Mouse (Mus musculus) CH12.LX (cell line): ENCODE data around the gene Arpc3. TPM values are rescaled to one million over a fixed set of nuclear protein-coding genes. Genes with fewer than 3 reads are reported as not detected.
A peak's percentile ranks its signal among the peaks of the same experiment; 100 is the strongest.

Experiments
- DNase-seq: peaks from one replicate; pipeline ENCODE4 v3.0.0-alpha.2; 2013; ENCODE audit errors: extremely low read depth
- H3K27ac ChIP-seq: 2 replicates; pipeline ENCODE4 v1.5.1; 2012; ENCODE audit warnings: low read depth, mild to moderate bottlenecking, control low read depth, moderate library complexity; ENCODE audit not compliant: insufficient read depth
- H3K27me3 ChIP-seq: replicated peaks from 2 replicates; pipeline ENCODE3; 2012; ENCODE audit warnings: inconsistent platforms
- H3K36me3 ChIP-seq, 2 experiments: replicated peaks in 1 of 2; 2 replicates each; pipeline versions ENCODE3 to v1.6.1; 2012; ENCODE audit warnings: inconsistent platforms in 1 of 2, low read length in 1 of 2, mild to moderate bottlenecking in 1 of 2, mixed read lengths in 1 of 2, moderate library complexity in 1 of 2; ENCODE audit not compliant: control insufficient read depth in 1 of 2, insufficient read depth in 1 of 2
- H3K4me1 ChIP-seq, 2 experiments: 2 replicates each; pipeline ENCODE4 v1.6.1; 2012; ENCODE audit warnings: inconsistent platforms in 1 of 2, moderate library complexity in 1 of 2; ENCODE audit not compliant: insufficient read depth in 2 of 2, control insufficient read depth in 1 of 2
- H3K4me2 ChIP-seq: 2 replicates; pipeline ENCODE4 v1.6.1; 2012; ENCODE audit warnings: low read depth, mild to moderate bottlenecking, control low read depth; ENCODE audit not compliant: poor library complexity, insufficient read depth, severe bottlenecking
- H3K4me3 ChIP-seq, 3 experiments: fragments of 150-350 bp in 1 of 3; sonication (generic) in 1 of 3; replicated peaks in 1 of 3; 2 replicates each; pipeline versions ENCODE3 to v1.5.1; 2011 to 2012; ENCODE audit warnings: low read depth in 2 of 3, low read length in 2 of 3, mild to moderate bottlenecking in 2 of 3, moderate library complexity in 2 of 3, control low read depth in 1 of 3, improper control_type of control experiment in 1 of 3, inconsistent platforms in 1 of 3, mixed read lengths in 1 of 3; ENCODE audit not compliant: poor library complexity in 1 of 3
- H3K79me2 ChIP-seq: replicated peaks from 2 replicates; pipeline ENCODE4 v1.6.1; 2012; ENCODE audit warnings: mild to moderate bottlenecking, moderate library complexity; ENCODE audit not compliant: control insufficient read depth, poor library complexity, insufficient read depth, severe bottlenecking; ENCODE audit errors: extremely low read depth
- H3K9ac ChIP-seq: 2 replicates; pipeline ENCODE4 v1.6.1; 2012; ENCODE audit warnings: low read depth, mild to moderate bottlenecking, control low read depth, moderate library complexity; ENCODE audit not compliant: insufficient read depth
- H3K9me3 ChIP-seq: replicated peaks from 2 replicates; pipeline ENCODE3; 2012; ENCODE audit warnings: low read length, inconsistent platforms, mixed read lengths
- CHD1 ChIP-seq: IDR thresholded peaks from 2 replicates; pipeline ENCODE4 v1.6.1; 2012; ENCODE audit warnings: low read depth, low read length, improper control_type of control experiment, inconsistent platforms
- CHD2 ChIP-seq: IDR thresholded peaks from 2 replicates; pipeline ENCODE4 v1.6.1; 2011; ENCODE audit warnings: low read length, improper control_type of control experiment
- CTCF ChIP-seq, 2 experiments: IDR thresholded peaks in 1 of 2; conservative IDR thresholded peaks in 1 of 2; 2 replicates each; pipeline ENCODE4 v1.5.1; 2011 to 2012; ENCODE audit warnings: low read depth in 2 of 2, low read length in 2 of 2, improper control_type of control experiment in 1 of 2, inconsistent platforms in 1 of 2, mild to moderate bottlenecking in 1 of 2, moderate library complexity in 1 of 2
- EP300 ChIP-seq: IDR thresholded peaks from 2 replicates; pipeline ENCODE4 v1.6.1; 2011; ENCODE audit warnings: low read length, improper control_type of control experiment
- ETS1 ChIP-seq: conservative IDR thresholded peaks from 2 replicates; pipeline ENCODE4 v1.6.1; 2012; ENCODE audit warnings: low read depth, mild to moderate bottlenecking, inconsistent platforms, low read length, improper control_type of control experiment, moderate library complexity
- GABPA ChIP-seq: IDR thresholded peaks from 2 replicates; pipeline ENCODE4 v1.6.1; 2012; ENCODE audit warnings: low read depth, low read length, improper control_type of control experiment, inconsistent platforms; ENCODE audit not compliant: insufficient replicate concordance
- HCFC1 ChIP-seq: IDR thresholded peaks from 2 replicates; pipeline ENCODE4 v1.6.1; 2012; ENCODE audit warnings: low read depth, mild to moderate bottlenecking, inconsistent platforms, low read length, improper control_type of control experiment
- JUND ChIP-seq: conservative IDR thresholded peaks from 2 replicates; pipeline ENCODE4 v1.6.1; 2011; ENCODE audit warnings: low read depth, low read length, improper control_type of control experiment
- KAT2A ChIP-seq: IDR thresholded peaks from 2 replicates; pipeline ENCODE4 v1.6.1; 2012; ENCODE audit warnings: low read length, improper control_type of control experiment, inconsistent platforms; ENCODE audit not compliant: insufficient replicate concordance
- MAX ChIP-seq: IDR thresholded peaks from 2 replicates; pipeline ENCODE4 v1.6.1; 2011; ENCODE audit warnings: low read length, improper control_type of control experiment
- MAZ ChIP-seq: IDR thresholded peaks from 2 replicates; pipeline ENCODE4 v1.6.1; 2012; ENCODE audit warnings: low read depth, mild to moderate bottlenecking, inconsistent platforms, low read length, improper control_type of control experiment, moderate library complexity
- MEF2A ChIP-seq: IDR thresholded peaks from 2 replicates; pipeline ENCODE4 v1.6.1; 2014; ENCODE audit warnings: low read depth, mild to moderate bottlenecking, inconsistent platforms, low read length, improper control_type of control experiment, borderline replicate concordance
- MXI1 ChIP-seq: IDR thresholded peaks from 2 replicates; pipeline ENCODE4 v1.6.1; 2011; ENCODE audit warnings: mild to moderate bottlenecking, low read depth, low read length, improper control_type of control experiment
- MYC ChIP-seq: IDR thresholded peaks from 2 replicates; pipeline ENCODE4 v1.6.1; 2011; ENCODE audit warnings: low read depth, mild to moderate bottlenecking, improper control_type of control experiment, low read length
- NELFE ChIP-seq: IDR thresholded peaks from 2 replicates; pipeline ENCODE4 v1.6.1; 2011; ENCODE audit warnings: low read depth, low read length, improper control_type of control experiment
- NRF1 ChIP-seq: IDR thresholded peaks from 2 replicates; pipeline ENCODE4 v1.6.1; 2014; ENCODE audit warnings: low read depth, mild to moderate bottlenecking, inconsistent platforms, low read length, improper control_type of control experiment, moderate library complexity
- POLR2A ChIP-seq: IDR thresholded peaks from 2 replicates; pipeline ENCODE4 v1.6.1; 2011; ENCODE audit warnings: low read depth, mild to moderate bottlenecking, improper control_type of control experiment, low read length
- RCOR1 ChIP-seq: conservative IDR thresholded peaks from 2 replicates; pipeline ENCODE4 v1.6.1; 2012; ENCODE audit warnings: low read depth, mild to moderate bottlenecking, inconsistent platforms, low read length, improper control_type of control experiment
- SIN3A ChIP-seq: IDR thresholded peaks from 2 replicates; pipeline ENCODE4 v1.6.1; 2012; ENCODE audit warnings: low read length, improper control_type of control experiment, inconsistent platforms
- TBP ChIP-seq: conservative IDR thresholded peaks from 2 replicates; pipeline ENCODE4 v1.6.1; 2011; ENCODE audit warnings: low read depth, low read length, improper control_type of control experiment
- TCF12 ChIP-seq: IDR thresholded peaks from 2 replicates; pipeline ENCODE4 v1.6.1; 2014; ENCODE audit warnings: low read depth, mild to moderate bottlenecking, inconsistent platforms, low read length, improper control_type of control experiment
- UBTF ChIP-seq: IDR thresholded peaks from 2 replicates; pipeline ENCODE4 v1.6.1; 2012; ENCODE audit warnings: low read depth, mild to moderate bottlenecking, inconsistent platforms, low read length, improper control_type of control experiment, moderate library complexity
- USF1 ChIP-seq: IDR thresholded peaks from 2 replicates; pipeline ENCODE4 v1.6.1; 2014; ENCODE audit warnings: low read depth, mild to moderate bottlenecking, inconsistent platforms, low read length, improper control_type of control experiment
- USF2 ChIP-seq: conservative IDR thresholded peaks from 2 replicates; pipeline ENCODE4 v1.6.1; 2011; ENCODE audit warnings: low read depth, low read length, improper control_type of control experiment
- ZC3H11A ChIP-seq: IDR thresholded peaks from 2 replicates; pipeline ENCODE4 v1.6.1; 2012; ENCODE audit warnings: low read depth, mild to moderate bottlenecking, inconsistent platforms, low read length, improper control_type of control experiment
- ZKSCAN1 ChIP-seq: IDR thresholded peaks from 2 replicates; pipeline ENCODE4 v1.6.1; 2012; ENCODE audit warnings: low read depth, inconsistent platforms, low read length, improper control_type of control experiment, borderline replicate concordance
- dilution Hi-C: fragments of 300-500 bp; cut with MboI; formaldehyde crosslinking; loops from 2 replicates; pipeline ENCODE4 v1.14.3; 2020; ENCODE audit warnings: low sequenced_read_pairs; ENCODE audit not compliant: extremely low pct_unique_long_range_greater_than_20kb, extremely low pct_ligation_motif_present
- in situ Hi-C: fragments of 300-500 bp; cut with MboI; formaldehyde crosslinking; loops from 3 replicates; pipeline ENCODE4 v1.14.3; 2019; ENCODE audit warnings: low sequenced_read_pairs, low pct_ligation_motif_present, low pct_unique_long_range_greater_than_20kb, mixed read lengths
- polyA plus RNA-seq: library from polyadenylated mRNA; unstranded; fragments of >175 nt; gene quantifications from 2 replicates; pipeline ENCODE4 v1.2.1, GENCODE M21; 2012; ENCODE audit warnings: low read depth; ENCODE audit not compliant: insufficient read length
- total RNA-seq, 2 experiments: library from RNA; depleted of rRNA; stranded (reverse); fragments of 300-350 nt in 1 of 2; fragments of >200 nt in 1 of 2; gene quantifications; 2 replicates each; pipeline ENCODE4 v1.2.3; 2012 to 2014

The Arpc3 gene
- total and polyA plus RNA-seq, 3 experiments = 256 to 543 (median 297) TPM

DNA sequence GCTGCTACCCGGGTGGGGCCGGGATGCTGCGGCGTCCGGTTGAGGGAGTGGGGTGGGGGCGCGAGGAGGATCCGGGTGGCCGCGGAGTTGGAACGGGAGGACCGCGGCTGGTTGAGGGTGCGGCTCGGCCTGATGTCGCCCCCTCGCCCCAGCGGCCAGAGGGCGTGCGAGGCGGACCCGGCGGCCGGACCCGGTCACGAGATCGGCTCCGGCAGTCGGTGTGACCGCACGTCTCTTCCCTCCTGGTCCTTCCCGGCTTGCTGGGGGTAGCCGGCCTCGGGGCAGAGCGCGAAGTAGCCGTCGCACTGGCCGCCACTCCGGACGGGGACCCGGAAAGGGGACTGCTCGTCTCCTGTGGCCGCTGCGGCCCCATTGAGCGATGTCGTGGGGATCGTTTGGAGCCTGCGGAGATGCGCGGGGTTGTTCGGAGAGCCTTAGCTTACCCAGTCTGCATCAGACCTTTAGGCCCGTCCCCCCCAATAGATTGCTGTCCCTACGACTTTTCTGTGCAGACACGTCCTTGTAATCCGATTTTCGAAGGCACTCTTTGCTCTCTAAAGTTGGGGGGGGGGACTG, 37.1 kb upstream of the Arpc3 start (continued):
- no peak for TF ChIP-seq RCOR1
- TF ChIP-seq UBTF = 0 out of 2 replicates have a peak, but pooled peaks have one; percentile 68
- TF ChIP-seq TBP = no peak
- no peak for TF ChIP-seq ETS1

DNA sequence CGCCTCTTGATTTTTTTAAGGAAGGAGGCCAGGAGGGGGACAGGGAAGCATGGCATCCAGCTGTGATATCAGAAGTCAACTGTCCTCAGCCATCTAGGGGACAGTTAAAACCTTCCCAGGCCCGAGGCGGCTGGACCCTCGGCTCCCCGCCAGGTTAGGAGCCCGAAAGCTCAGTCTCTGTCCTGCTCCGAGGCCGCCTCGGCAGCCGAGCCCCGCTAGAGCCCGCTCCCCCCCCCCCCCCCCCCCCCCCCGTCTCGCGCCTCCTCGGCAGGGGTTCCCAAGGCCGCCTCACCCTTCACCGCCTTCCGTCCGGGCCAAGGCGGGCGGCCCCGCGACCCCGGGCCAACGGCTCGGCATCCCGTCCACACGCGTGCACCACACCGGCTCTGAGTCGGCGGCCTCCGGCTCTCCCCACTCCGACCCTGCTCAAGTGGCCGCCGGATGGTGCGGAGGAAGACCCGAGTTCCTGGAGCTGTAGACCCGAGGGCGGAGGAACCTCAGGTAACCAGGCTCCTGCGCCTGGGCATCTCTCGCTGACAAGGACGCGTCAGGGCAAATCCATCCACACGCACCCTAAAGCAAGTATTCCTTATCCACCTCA, 20.0 kb upstream of the Arpc3 start, which contains the start of gene Gpn3:
Gene Gpn3, plus strand, starts transcription at position 286 of the 601 bp plus-strand sequence.
- TF ChIP-seq ZKSCAN1 (no peak), SIN3A (no peak; the same call in 1 of the 2 replicates), KAT2A (0 out of 2 replicates have a peak, but pooled peaks have one; percentile 55), JUND (no peak), TCF12 (no peak), USF2 (no peak), EP300 (no peak), MAX (no peak), UBTF (0 out of 2 replicates have a peak, but pooled peaks have one; percentile 44)
- H3K9ac ChIP-seq = peak within 1 kb of the TSS; percentile 79
- DNase-seq = no peak
- in situ Hi-C loops (no loop called here), dilution Hi-C loops (no loop called here)
- H3K4me1 ChIP-seq = peaks cover 4 to 15% of the 10 kb centered on the region in 2 experiments; a peak in 3 of 4 replicates
- peaks cover 28 to 55% of the 10 kb centered on the region in 2 experiments for H3K36me3 ChIP-seq
- peak within 1 kb of the TSS; percentile 98 for H3K4me2 ChIP-seq
- H3K27me3 ChIP-seq = no peaks in the 10 kb centered on the region
- no peaks in the 10 kb centered on the region for H3K9me3 ChIP-seq
- H3K79me2 ChIP-seq = peaks cover 18% of the 10 kb centered on the region
- H3K4me3 ChIP-seq = peak within 1 kb of the TSS; percentile 63 to 91 (median 80)
- peak within 1 kb of the TSS; percentile 84 for H3K27ac ChIP-seq

DNA sequence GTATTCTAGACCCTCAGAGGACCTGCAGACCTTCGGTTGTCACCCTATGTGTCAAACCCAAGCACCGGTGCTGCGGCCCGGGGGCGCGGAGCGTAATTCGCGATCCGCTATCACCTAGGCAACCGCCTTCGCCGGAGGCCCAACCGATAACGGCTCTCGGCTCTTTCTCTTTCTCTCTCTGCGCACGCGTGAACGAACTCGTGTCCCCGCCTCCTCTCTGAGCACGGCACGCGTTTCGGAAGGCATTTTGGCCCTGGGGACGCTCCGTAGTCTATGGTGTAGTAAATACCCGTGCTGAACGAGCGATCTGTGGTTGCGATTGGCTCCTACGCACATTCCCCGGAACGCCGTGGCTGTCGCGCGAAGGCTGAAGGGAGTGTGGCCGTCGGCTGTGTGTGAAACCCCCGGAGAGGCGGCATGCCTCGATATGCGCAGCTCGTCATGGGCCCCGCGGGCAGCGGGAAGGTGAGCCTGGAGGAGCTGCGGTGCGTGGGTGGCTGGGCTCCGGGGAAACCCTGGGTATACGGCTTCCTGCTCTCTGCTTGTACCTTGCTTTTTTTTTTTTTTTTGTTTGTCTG, 19.4 kb upstream of the Arpc3 start, which contains the start of gene Fam216a:
Gene Fam216a, minus strand, starts transcription at position 173 of the 578 bp plus-strand sequence.
- in situ Hi-C loops = no loop called here
- no peak; the same call in 1 of the 2 replicates for TF ChIP-seq MAZ
- TF ChIP-seq MYC = peak; percentile 94
- peak; percentile 94 for TF ChIP-seq SIN3A
- peak; percentile 92 for TF ChIP-seq NRF1
- TF ChIP-seq CHD1 = no peak; the same call in 1 of the 2 replicates
- TF ChIP-seq KAT2A = 0 out of 2 replicates have a peak, but pooled peaks have one; percentile 52
- TF ChIP-seq USF1 = no peak
- TF ChIP-seq HCFC1 = peak; percentile 89
- TF ChIP-seq MEF2A = no peak
- TF ChIP-seq EP300 = no peak
- TF ChIP-seq ZC3H11A = no peak
- TF ChIP-seq TCF12 = peak; percentile 78; the same call in 1 of the 2 replicates
- no peak for TF ChIP-seq USF2
- peak; percentile 86; the same call in 1 of the 2 replicates for TF ChIP-seq NELFE
- peak; percentile 85 for TF ChIP-seq POLR2A
- no peak for TF ChIP-seq UBTF
- TF ChIP-seq MAX = peak; percentile 94
- TF ChIP-seq CTCF (conservative IDR thresholded peaks at IDR 0.05 in 1 of 2, IDR thresholded peaks at IDR 0.05 in 1 of 2; ENCODE audit: low read depth in 2 of 2, low read length in 2 of 2) = no peak
- TF ChIP-seq RCOR1 = no peak
- TF ChIP-seq CHD2 = peak; percentile 66; the same call in 1 of the 2 replicates
- TF ChIP-seq GABPA = no peak; the same call in 1 of the 2 replicates
- TF ChIP-seq MXI1 = peak; percentile 93

More for the DNA sequence above, 19.4 kb upstream of the Arpc3 start, which contains the start of gene Fam216a:
- Histone ChIP-seq H3K9me3 (no peaks in the 10 kb centered on the region), H3K4me1 (peaks cover 4 to 15% of the 10 kb centered on the region in 2 experiments; a peak in 3 of 4 replicates), H3K36me3 (peaks cover 23 to 55% of the 10 kb centered on the region in 2 experiments), H3K4me3 (peak within 1 kb of the TSS; percentile 63 to 91 (median 80)), H3K27me3 (no peaks in the 10 kb centered on the region), H3K79me2 (peaks cover 18% of the 10 kb centered on the region), H3K27ac (peak within 1 kb of the TSS; percentile 84), H3K4me2 (peak within 1 kb of the TSS; percentile 98), H3K9ac (peak within 1 kb of the TSS; percentile 79)
- DNase-seq = peak; percentile 99
- dilution Hi-C loops = no loop called here
